Mouse (Mus musculus) CH12.LX (cell line): ENCODE data around the gene Hnrnpa1.

Source experiments
- CHD1 ChIP-seq: IDR thresholded peaks from 2 replicates; pipeline ENCODE4 v1.6.1; 2012; ENCODE audit warnings: low read depth, low read length, improper control_type of control experiment, inconsistent platforms
- EP300 ChIP-seq: IDR thresholded peaks from 2 replicates; pipeline ENCODE4 v1.6.1; 2011; ENCODE audit warnings: low read length, improper control_type of control experiment
- ETS1 ChIP-seq: conservative IDR thresholded peaks from 2 replicates; pipeline ENCODE4 v1.6.1; 2012; ENCODE audit warnings: low read depth, mild to moderate bottlenecking, inconsistent platforms, low read length, improper control_type of control experiment, moderate library complexity
- HCFC1 ChIP-seq: IDR thresholded peaks from 2 replicates; pipeline ENCODE4 v1.6.1; 2012; ENCODE audit warnings: low read depth, mild to moderate bottlenecking, inconsistent platforms, low read length, improper control_type of control experiment
- IRF4 ChIP-seq: IDR thresholded peaks from 2 replicates; pipeline ENCODE4 v1.6.1; 2014; ENCODE audit warnings: low read depth, mild to moderate bottlenecking, inconsistent platforms, low read length, improper control_type of control experiment
- SMC3 ChIP-seq: IDR thresholded peaks from 2 replicates; pipeline ENCODE4 v1.6.1; 2011; ENCODE audit warnings: low read depth, low read length, improper control_type of control experiment
- TCF12 ChIP-seq: IDR thresholded peaks from 2 replicates; pipeline ENCODE4 v1.6.1; 2014; ENCODE audit warnings: low read depth, mild to moderate bottlenecking, inconsistent platforms, low read length, improper control_type of control experiment
- ZNF384 ChIP-seq: IDR thresholded peaks from 2 replicates; pipeline ENCODE4 v1.6.1; 2012; ENCODE audit warnings: low read depth, low read length, improper control_type of control experiment, inconsistent platforms

DNA sequence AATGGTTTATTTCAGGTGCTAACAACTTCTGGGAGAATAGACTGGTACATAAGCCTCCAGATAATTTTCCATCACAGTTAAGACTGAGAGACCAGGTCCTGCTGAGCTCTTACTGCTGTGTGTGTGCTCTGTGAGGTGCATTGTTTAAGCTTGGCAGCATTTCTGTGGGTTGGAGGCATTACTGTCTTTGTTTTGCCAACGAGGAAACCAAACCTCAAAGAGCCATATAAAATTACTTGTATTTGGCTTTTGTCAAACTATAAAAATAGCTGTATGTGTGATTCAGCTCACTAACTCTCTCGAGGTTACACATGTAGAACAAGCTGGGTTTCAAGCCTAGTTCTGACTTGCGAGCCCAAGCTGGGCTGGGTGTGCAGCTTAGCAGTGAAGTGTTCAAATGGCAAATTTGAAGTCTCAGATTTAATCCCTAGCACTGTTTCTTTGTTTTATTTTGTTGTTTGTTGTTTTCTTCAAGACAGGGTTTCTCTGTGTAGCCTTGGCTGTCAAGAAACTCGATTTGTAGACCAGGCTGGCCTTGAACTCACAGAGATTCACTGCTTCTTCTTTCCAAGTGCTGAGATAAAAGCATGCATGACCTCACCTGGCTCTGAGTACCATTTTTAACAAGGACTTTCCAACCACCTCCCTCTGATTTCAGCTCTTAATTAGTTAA lies 52.6 kb downstream of the Hnrnpa1 start:
- TF ChIP-seq ZNF384 (no peak), ETS1 (no peak), SMC3 (no peak), CHD1 (no peak), TCF12 (no peak), IRF4 (no peak), EP300 (no peak), HCFC1 (no peak)
